Mouse (Mus musculus): ENCODE results near the gene Elmo3. TPM values are rescaled to one million over a fixed set of nuclear protein-coding genes. Genes with fewer than 3 reads are reported as not detected.
A peak's percentile ranks its signal among the peaks of the same experiment; 100 is the strongest.

Gene Elmo3
- polyA plus RNA-seq, 1 experiment from 2014 or later, result 2.1 TPM

- Histone ChIP-seq H3K27ac (peak overlapping the region; percentile 97), H3K4me2 (peak overlapping the region; percentile 95), H3K27me3 (no peaks in the 10 kb centered on the region), H3K4me3 (replicated peaks) (no peak overlapping the region), H3K36me3 (peaks cover 95% of the 10 kb centered on the region), H3K9ac (no peak overlapping the region), H3K9me3 (replicated peaks) (no peaks in the 10 kb centered on the region), H3K4me1 (replicated peaks) (peaks cover 82% of the 10 kb centered on the region)
- 64% methylated on average over 8 of the region's 8 CpGs for WGBS (ENCODE audit: insufficient replicate concordance)
- ATAC-seq (ENCODE audit: low read depth) (no peak), DNase-seq (no peak)
These were observed 2.0 kb upstream of the Elmo3 start for GRCm38 (mm10) chr8:105303396-105303795.

DNA sequence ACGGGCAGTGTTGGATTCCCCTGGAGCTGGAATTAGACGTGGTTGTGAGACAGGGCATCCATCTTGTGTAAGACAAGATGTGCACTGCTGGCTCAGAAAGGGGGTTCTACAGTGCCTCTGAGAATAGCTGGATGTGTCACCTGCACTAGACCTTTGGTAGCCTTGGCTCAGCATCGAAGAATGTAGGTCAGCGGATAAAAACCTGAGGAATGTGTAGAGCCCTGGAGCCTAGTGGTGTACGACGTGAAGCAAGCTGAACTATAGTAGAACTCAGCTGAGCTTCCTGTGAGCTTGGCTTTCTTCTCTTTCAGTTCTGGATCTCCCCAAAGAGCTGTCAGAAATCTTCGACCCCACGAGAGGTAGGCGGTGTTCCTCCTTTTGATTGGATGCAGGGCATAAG, 1.5 kb upstream of the Elmo3 start:
- Histone ChIP-seq H3K4me2 (peak overlapping the region; percentile 95), H3K9ac (peak overlapping the region; percentile 23; the same call in 1 of the 2 replicates), H3K9me3 (replicated peaks) (no peaks in the 10 kb centered on the region), H3K27me3 (no peaks in the 10 kb centered on the region), H3K36me3 (peaks cover 95% of the 10 kb centered on the region), H3K4me1 (replicated peaks) (peaks cover 77% of the 10 kb centered on the region), H3K27ac (peak overlapping the region; percentile 97), H3K4me3 (replicated peaks) (peak overlapping the region; percentile 20; the same call in 1 of the 2 replicates)
- WGBS (ENCODE audit: insufficient replicate concordance), result 88% methylated on average over 9 of the region's 9 CpGs
- DNase-seq (no peak), ATAC-seq (ENCODE audit: low read depth) (no peak)

DNA sequence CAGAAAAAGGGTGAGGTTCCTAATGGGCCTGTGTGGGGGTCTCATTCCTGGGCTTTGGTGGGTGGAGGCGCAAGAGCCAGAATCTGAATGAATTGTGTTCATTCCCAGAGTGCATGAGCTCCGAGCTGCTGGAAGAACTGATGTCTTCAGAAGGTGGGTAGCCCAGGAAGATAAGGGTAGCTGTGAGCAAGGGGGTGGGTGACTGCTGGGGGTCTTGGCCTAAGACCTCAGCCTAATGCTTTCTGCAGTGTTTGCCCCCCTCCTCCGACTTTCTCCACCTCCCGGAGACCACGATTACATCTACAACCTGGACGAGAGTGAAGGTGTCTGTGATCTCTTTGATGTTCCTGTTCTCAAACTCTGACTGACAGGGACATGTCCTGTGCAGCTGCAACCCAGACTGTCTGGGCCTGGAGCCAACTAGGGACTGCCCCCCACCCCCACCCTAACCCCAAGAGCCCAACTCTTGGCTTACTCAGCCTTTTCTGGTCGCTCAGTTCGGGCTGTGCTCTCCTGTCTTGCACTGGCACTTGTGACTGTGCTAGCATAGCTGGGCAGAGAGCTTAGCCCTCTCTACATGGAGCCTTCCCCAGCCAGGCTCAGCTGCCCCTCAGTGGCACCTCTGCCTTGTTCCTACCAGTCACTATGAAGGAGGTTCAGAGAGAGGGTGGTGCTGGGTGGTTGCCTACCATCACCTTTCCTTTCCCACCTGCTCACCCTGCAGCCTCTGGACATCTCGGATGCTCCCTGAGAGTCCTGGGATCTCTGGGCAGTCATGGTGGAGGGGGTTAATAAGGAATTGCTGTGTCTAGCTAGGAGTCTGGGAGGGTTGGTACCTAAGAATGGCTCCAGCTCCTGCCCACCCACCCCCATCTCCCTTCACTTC, 833 bp upstream of the Elmo3 start:
- peaks cover 97% of the 10 kb centered on the region for H3K36me3 ChIP-seq
- ATAC-seq (ENCODE audit: low read depth), result peak; percentile 3; the same call in 1 of the 2 replicates

DNA sequence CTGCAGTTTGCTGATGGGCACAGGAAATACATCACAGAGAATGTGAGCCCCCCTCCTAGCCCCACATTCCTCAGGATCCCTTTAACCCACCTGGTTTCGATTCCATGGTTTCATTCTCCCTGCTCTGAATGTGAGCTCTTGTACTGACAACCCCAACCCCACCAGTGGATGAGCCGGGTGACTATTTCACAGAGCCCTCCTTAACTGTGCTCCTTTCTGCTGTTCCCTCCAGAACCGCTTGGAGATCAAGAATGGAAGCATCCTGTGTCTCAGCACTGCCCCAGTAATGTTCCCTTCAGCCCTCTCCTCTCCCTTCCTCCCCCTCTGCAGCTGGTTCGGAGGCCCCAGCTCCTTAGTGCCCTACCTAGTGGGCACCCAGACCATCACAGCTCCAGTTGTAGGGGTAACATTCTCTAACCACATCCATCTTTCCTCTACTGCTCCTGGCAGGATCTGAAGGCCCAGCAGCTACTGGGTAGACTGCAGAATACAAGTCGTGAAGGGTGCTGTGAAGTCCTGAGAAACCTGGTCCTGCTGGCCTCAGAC, 818 bp downstream of the Elmo3 start:
- no peaks in the 10 kb centered on the region for H3K27me3 ChIP-seq
- peak overlapping the region; percentile 62 for H3K4me2 ChIP-seq
- peak overlapping the region; percentile 59 for H3K9ac ChIP-seq
- peaks cover 60% of the 10 kb centered on the region for H3K4me1 ChIP-seq (replicated peaks)
- H3K4me3 ChIP-seq (replicated peaks), result peak overlapping the region; percentile 45
- no peaks in the 10 kb centered on the region for H3K9me3 ChIP-seq (replicated peaks)
- ATAC-seq (ENCODE audit: low read depth) (no peak), DNase-seq (no peak)
- H3K36me3 ChIP-seq, result peaks cover 97% of the 10 kb centered on the region
- 72% methylated on average over 5 of the region's 5 CpGs for WGBS (ENCODE audit: insufficient replicate concordance)
- peak overlapping the region; percentile 97 for H3K27ac ChIP-seq

More for the DNA sequence above, 833 bp upstream of the Elmo3 start:
- Histone ChIP-seq H3K4me1 (replicated peaks) (peaks cover 72% of the 10 kb centered on the region), H3K4me2 (peak overlapping the region; percentile 62), H3K9me3 (replicated peaks) (no peaks in the 10 kb centered on the region), H3K4me3 (replicated peaks) (0 out of 2 replicates have a peak overlapping the region, but pooled peaks have one; percentile 20), H3K9ac (peak overlapping the region; percentile 41), H3K27me3 (no peaks in the 10 kb centered on the region), H3K27ac (peak overlapping the region; percentile 97)
- DNase-seq, result no peak
- WGBS (ENCODE audit: insufficient replicate concordance), result 70% methylated on average over 9 of the region's 9 CpGs

DNA sequence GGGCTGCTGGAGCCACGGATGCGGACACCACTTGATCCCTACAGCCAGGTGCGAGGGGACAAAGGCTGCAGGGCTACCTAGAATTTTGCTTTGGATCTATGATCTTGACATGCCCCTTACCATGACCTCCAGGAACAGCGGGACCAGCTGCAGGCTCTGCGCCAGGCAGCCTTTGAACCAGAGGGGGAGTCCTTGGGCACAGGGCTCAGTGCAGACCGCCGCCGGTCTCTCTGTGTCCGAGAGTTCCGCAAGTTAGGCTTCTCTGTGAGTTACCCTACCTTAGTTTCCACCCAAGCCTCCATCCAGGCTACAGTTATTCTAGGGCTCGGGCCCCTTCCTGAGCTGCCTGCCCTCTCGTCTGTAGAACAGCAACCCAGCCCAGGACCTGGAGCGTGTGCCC, 2.3 kb downstream of the Elmo3 start:
- Histone ChIP-seq H3K4me3 (replicated peaks) (no peak overlapping the region), H3K4me2 (no peak overlapping the region), H3K27me3 (no peaks in the 10 kb centered on the region), H3K9ac (no peak overlapping the region), H3K4me1 (replicated peaks) (peaks cover 60% of the 10 kb centered on the region), H3K36me3 (peaks cover 97% of the 10 kb centered on the region), H3K27ac (no peak overlapping the region), H3K9me3 (replicated peaks) (no peaks in the 10 kb centered on the region)
- no peak for DNase-seq
- 93% methylated on average over 13 of the region's 13 CpGs for WGBS (ENCODE audit: insufficient replicate concordance)
- ATAC-seq (ENCODE audit: low read depth), result no peak

GRCm38 (mm10) chr8:105308428-105308827, 3.0 kb downstream of the Elmo3 start:
- peaks cover 60% of the 10 kb centered on the region for H3K4me1 ChIP-seq (replicated peaks)
- no peak overlapping the region for H3K4me2 ChIP-seq
- peaks cover 97% of the 10 kb centered on the region for H3K36me3 ChIP-seq

DNA sequence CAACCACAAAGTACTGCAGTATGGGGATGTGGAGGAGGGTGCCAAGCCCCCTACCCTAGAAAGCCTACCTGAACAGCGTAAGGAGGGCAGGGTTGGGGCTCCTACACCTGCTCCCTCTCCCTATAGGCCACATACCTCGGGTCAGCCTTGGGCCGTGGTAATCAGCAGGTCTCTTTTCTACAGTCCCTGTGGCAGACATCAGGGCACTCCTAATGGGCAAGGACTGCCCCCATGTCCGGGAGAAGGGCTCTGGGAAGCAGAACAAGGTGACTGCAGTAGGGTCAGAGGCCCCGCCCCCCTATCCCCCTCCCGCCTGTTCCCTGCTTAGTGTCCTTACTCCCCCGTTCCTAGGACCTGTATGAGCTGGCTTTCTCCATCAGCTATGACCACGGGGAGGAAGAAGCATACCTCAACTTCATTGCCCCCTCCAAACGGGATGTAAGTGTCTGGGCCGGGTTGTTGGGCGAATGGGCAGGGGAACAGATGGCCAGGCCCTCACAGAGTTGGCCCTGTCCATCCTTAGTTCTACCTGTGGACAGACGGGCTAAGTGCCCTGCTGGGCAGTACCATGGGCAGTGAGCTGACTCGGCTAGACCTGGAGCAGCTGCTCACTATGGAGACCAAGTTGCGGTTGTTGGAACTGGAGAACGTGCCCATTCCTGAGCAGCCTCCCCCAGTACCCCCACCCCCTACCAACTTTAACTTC, 3.9 kb downstream of the Elmo3 start:
- Histone ChIP-seq H3K9me3 (replicated peaks) (no peaks in the 10 kb centered on the region), H3K9ac (no peak overlapping the region), H3K4me1 (replicated peaks) (peaks cover 60% of the 10 kb centered on the region), H3K4me2 (no peak overlapping the region), H3K4me3 (replicated peaks) (no peak overlapping the region), H3K27ac (no peak overlapping the region), H3K36me3 (peaks cover 97% of the 10 kb centered on the region), H3K27me3 (no peaks in the 10 kb centered on the region)
- DNase-seq (no peak), ATAC-seq (ENCODE audit: low read depth) (no peak)
- WGBS (ENCODE audit: insufficient replicate concordance), result 85% methylated on average over 15 of the region's 15 CpGs

More at GRCm38 (mm10) chr8:105308428-105308827, 3.0 kb downstream of the Elmo3 start:
- no peaks in the 10 kb centered on the region for H3K9me3 ChIP-seq (replicated peaks)
- no peak overlapping the region for H3K4me3 ChIP-seq (replicated peaks)
- 90% methylated on average over 10 of the region's 10 CpGs for WGBS (ENCODE audit: insufficient replicate concordance)
- DNase-seq (no peak), ATAC-seq (ENCODE audit: low read depth) (no peak)
- no peak overlapping the region for H3K9ac ChIP-seq
- H3K27me3 ChIP-seq, result no peaks in the 10 kb centered on the region
- no peak overlapping the region for H3K27ac ChIP-seq

- peaks cover 60% of the 10 kb centered on the region for H3K4me1 ChIP-seq (replicated peaks)
- no peak for ATAC-seq (ENCODE audit: low read depth)
- H3K9ac ChIP-seq, result no peak overlapping the region
- no peak overlapping the region for H3K27ac ChIP-seq
- H3K4me3 ChIP-seq (replicated peaks), result no peak overlapping the region
- peaks cover 98% of the 10 kb centered on the region for H3K36me3 ChIP-seq
- no peak overlapping the region for H3K4me2 ChIP-seq
- H3K9me3 ChIP-seq (replicated peaks), result no peaks in the 10 kb centered on the region
- no peaks in the 10 kb centered on the region for H3K27me3 ChIP-seq
- no peak for DNase-seq
- 87% methylated on average over 8 of the region's 8 CpGs for WGBS (ENCODE audit: insufficient replicate concordance)
These were observed 4.7 kb downstream of the Elmo3 start for GRCm38 (mm10) chr8:105310118-105310517.

GRCm38 (mm10) chr8:105311718-105312117, 6.3 kb downstream of the Elmo3 start:
- Histone ChIP-seq H3K4me2 (peak overlapping the region; percentile 11; the same call in 1 of the 2 replicates), H3K4me3 (replicated peaks) (no peak overlapping the region), H3K9me3 (replicated peaks) (no peaks in the 10 kb centered on the region), H3K27me3 (no peaks in the 10 kb centered on the region), H3K27ac (peak overlapping the region; percentile 77), H3K36me3 (peaks cover 100% of the 10 kb centered on the region), H3K9ac (peak overlapping the region; percentile 65; the same call in 1 of the 2 replicates), H3K4me1 (replicated peaks) (peaks cover 57% of the 10 kb centered on the region)
- 11% methylated on average over 1 of the region's 1 CpGs for WGBS (ENCODE audit: insufficient replicate concordance)
- DNase-seq (peak; percentile 65), ATAC-seq (ENCODE audit: low read depth) (peak; percentile 67)

GRCm38 (mm10) chr8:105312891-105313481, 7.6 kb downstream of the Elmo3 start:
- H3K9ac ChIP-seq, result peak overlapping the region; percentile 65
- WGBS (ENCODE audit: insufficient replicate concordance), result 41% methylated on average over 8 of the region's 8 CpGs
- peaks cover 66% of the 10 kb centered on the region for H3K4me1 ChIP-seq (replicated peaks)
- peak; percentile 71 for ATAC-seq (ENCODE audit: low read depth)
- peak overlapping the region; percentile 54 for H3K4me2 ChIP-seq
- peak overlapping the region; percentile 18; the same call in 1 of the 2 replicates for H3K4me3 ChIP-seq (replicated peaks)
- DNase-seq, result peak; percentile 50
- peak overlapping the region; percentile 77 for H3K27ac ChIP-seq
- H3K36me3 ChIP-seq, result peaks cover 99% of the 10 kb centered on the region
- no peaks in the 10 kb centered on the region for H3K9me3 ChIP-seq (replicated peaks)
- H3K27me3 ChIP-seq, result no peaks in the 10 kb centered on the region
